Mouse (Mus musculus) heart, embryonic 11.5 days (tissue): ENCODE measurements around the gene Nptn. TPM values are rescaled to one million over a fixed set of nuclear protein-coding genes. Genes with fewer than 3 reads are reported as not detected.

Source experiments
- ATAC-seq: fragments of 200-750 bp; cut with Nextera tagmentation; replicated peaks from 2 replicates; pipeline ENCODE4 v1.8.0; 2017; ENCODE audit warnings: moderate library complexity; ENCODE audit not compliant: insufficient number of reproducible peaks, low FRiP score, low TSS enrichment
- H3K27ac ChIP-seq: fragments of 300-500 bp; sonication (generic); 2 replicates; pipeline ENCODE4 v1.5.1; 2014; ENCODE audit warnings: mild to moderate bottlenecking, low read depth, low read length
- H3K27me3 ChIP-seq: fragments of 300-500 bp; sonication (generic); 2 replicates; pipeline ENCODE4 v1.6.1; 2014; ENCODE audit warnings: mild to moderate bottlenecking, low read length, mixed read lengths; ENCODE audit not compliant: control insufficient read depth, insufficient read depth
- H3K36me3 ChIP-seq: fragments of 300-500 bp; sonication (generic); 2 replicates; pipeline ENCODE4 v1.6.1; 2014; ENCODE audit warnings: mild to moderate bottlenecking, low read length, moderate library complexity, mixed read lengths; ENCODE audit not compliant: control insufficient read depth, insufficient read depth
- H3K4me1 ChIP-seq: fragments of 300-500 bp; sonication (generic); 2 replicates; pipeline ENCODE4 v1.6.1; 2014; ENCODE audit warnings: low read length; ENCODE audit not compliant: control insufficient read depth, insufficient read depth
- H3K4me2 ChIP-seq: fragments of 300-500 bp; sonication (generic); 2 replicates; pipeline ENCODE4 v1.6.1; 2014; ENCODE audit warnings: mild to moderate bottlenecking, moderate library complexity
- H3K4me3 ChIP-seq: fragments of 300-500 bp; sonication (generic); 2 replicates; pipeline ENCODE4 v1.5.1; 2014; ENCODE audit warnings: low read depth, low read length
- H3K9ac ChIP-seq: fragments of 300-500 bp; sonication (generic); 2 replicates; pipeline ENCODE4 v1.6.1; 2014; ENCODE audit warnings: mild to moderate bottlenecking, low read depth, low read length, moderate library complexity
- H3K9me3 ChIP-seq: fragments of 300-500 bp; sonication (generic); replicated peaks from 2 replicates; pipeline ENCODE4 v1.6.1; 2016; ENCODE audit warnings: low read length; ENCODE audit not compliant: control insufficient read depth
- WGBS: fragments of 180-500 bp; shearing (Covaris S2); extraction: QIAGEN DNeasy Blood & Tissue Kit; methylation state at CpG from one replicate; pipeline ENCODE4 v1.1.7; 2014; ENCODE audit not compliant: insufficient replicate concordance; 5-methylcytosine and 5-hydroxymethylcytosine counted together
- polyA plus RNA-seq: library from polyadenylated mRNA; unstranded; fragments of >200 nt; fragmentation: Nextera tagmentation; extraction: Ambion mirVana; gene quantifications from 2 replicates; pipeline ENCODE4 v1.2.1, GENCODE M21; 2014

Nptn gene
- polyA plus RNA-seq, 1 experiment from 2014 or later: 127 TPM

DNA sequence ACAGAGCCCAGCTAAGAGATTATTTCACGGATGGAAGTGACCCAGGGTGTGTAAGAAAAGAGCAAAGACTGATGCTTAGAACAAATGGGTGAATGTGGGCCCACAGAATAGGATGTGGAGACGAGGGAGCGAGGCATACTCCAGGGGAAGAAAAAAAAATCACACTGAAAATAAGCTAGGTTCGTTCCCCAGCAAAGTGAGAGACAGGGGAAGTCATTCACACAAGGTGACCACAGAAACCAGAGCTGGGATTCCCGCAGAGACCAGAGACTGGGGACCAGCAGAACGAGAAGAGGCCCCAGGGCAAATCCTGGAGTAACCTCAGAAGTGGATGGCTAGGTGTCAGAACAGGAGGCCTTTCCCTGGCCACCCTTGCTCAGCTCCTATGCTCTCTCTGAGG, 36.6 kb upstream of the Nptn start:
- no peaks in the 10 kb centered on the region for H3K36me3 ChIP-seq
- WGBS: 52% methylated on average over 6 of the region's 6 CpGs
- H3K27ac ChIP-seq: no peak overlapping the region
- no peak overlapping the region for H3K4me3 ChIP-seq
- H3K4me1 ChIP-seq: peaks cover 17% of the 10 kb centered on the region
- H3K4me2 ChIP-seq: no peak overlapping the region
- H3K9ac ChIP-seq: no peak overlapping the region
- no peaks in the 10 kb centered on the region for H3K27me3 ChIP-seq
- H3K9me3 ChIP-seq: no peaks in the 10 kb centered on the region
- ATAC-seq: no peak

DNA sequence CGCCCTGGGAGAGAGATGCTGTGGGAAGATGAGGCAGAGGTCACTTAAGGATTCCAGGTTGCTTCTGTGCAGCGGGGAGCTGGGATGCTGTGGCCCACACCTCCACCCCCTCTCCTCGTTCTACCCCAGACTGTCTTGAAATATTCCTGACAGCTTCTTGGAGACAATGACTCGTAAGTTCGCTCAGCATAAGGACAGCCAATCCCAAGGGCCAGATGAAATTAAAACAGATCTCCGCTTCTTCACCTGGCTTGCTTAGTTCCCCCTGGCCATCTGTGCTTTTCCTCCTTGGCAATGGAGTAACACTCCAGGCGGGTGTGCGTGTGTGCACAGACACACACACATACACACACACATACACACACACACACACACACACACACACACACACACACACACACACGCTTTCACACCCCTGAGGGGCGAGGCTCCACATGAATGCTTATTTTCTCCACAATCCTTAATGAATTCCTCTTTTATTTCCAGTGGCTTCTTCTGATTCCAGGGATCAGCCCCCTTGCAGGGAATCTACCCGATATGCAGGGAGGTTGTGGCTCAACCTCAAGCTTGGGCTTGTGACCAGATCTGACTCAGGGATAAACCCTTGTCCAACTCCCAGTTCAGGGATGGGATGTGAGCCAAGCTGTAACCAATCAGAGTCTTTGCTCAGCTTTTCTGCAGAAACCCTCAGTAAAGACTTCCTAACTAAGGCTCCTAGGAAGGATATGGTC, 35.2 kb upstream of the Nptn start:
- H3K36me3 ChIP-seq: no peaks in the 10 kb centered on the region
- no peak overlapping the region for H3K9ac ChIP-seq
- no peak overlapping the region for H3K4me3 ChIP-seq
- peaks cover 11% of the 10 kb centered on the region for H3K4me1 ChIP-seq
- no peaks in the 10 kb centered on the region for H3K9me3 ChIP-seq
- no peak overlapping the region for H3K4me2 ChIP-seq
- H3K27ac ChIP-seq: no peak overlapping the region
- H3K27me3 ChIP-seq: no peaks in the 10 kb centered on the region
- WGBS: 86% methylated on average over 11 of the region's 11 CpGs
- ATAC-seq: no peak

DNA sequence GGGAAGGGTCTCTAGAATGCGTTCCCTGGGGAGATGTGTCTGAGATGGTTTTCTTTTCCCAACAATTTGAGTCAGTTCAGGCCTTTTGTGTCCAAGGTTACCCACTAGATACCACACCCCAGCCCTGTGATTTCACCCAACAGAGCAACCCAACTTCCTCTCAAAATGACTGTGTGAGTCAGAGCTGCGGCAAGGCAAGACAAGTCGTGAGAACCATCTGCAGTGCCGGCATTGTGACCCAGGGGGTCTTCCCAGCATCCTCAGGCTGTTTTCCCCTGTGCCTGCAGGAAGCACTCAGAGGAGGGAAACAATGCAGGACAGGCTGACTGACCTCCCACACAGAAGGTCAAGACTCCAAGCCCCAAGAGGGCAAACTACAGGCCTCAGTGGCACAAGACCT, 33.1 kb upstream of the Nptn start:
- WGBS: 48% methylated on average over 4 of the region's 4 CpGs
- Histone ChIP-seq H3K9me3 (no peaks in the 10 kb centered on the region), H3K4me3 (no peak overlapping the region), H3K36me3 (no peaks in the 10 kb centered on the region), H3K27me3 (no peaks in the 10 kb centered on the region), H3K9ac (no peak overlapping the region), H3K27ac (no peak overlapping the region), H3K4me2 (no peak overlapping the region), H3K4me1 (peaks cover 9% of the 10 kb centered on the region; the same call in 1 of the 2 replicates)
- no peak for ATAC-seq

GRCm38 (mm10) chr9:58549694-58550093, 32.3 kb upstream of the Nptn start:
- Histone ChIP-seq H3K27ac (no peak overlapping the region), H3K4me1 (peaks cover 14% of the 10 kb centered on the region), H3K9ac (no peak overlapping the region), H3K9me3 (no peaks in the 10 kb centered on the region), H3K4me2 (no peak overlapping the region), H3K36me3 (no peaks in the 10 kb centered on the region), H3K4me3 (no peak overlapping the region), H3K27me3 (no peaks in the 10 kb centered on the region)
- WGBS: 79% methylated on average over 3 of the region's 3 CpGs
- no peak for ATAC-seq

DNA sequence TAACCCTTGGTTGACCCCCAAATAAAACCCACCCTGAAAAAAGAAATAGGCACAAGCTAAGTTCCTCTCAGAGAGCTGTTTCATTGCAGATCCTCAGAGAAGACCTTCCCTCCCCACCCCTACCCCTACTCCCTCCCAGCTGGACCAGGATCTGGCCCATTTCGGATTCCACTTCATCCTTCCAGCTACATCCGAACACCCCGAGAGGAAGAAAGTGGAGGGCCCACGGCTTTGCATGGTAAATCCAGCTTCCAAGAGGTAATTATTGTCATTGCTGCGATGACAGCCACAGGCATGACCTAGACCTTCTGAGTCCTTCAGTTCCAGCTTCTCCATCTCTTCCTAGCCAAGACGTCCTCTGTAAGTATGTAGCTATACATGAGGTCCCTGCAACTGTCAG, 31.1 kb upstream of the Nptn start:
- no peak overlapping the region for H3K4me2 ChIP-seq
- no peak for ATAC-seq
- H3K4me1 ChIP-seq: peaks cover 14% of the 10 kb centered on the region
- 85% methylated on average over 6 of the region's 6 CpGs for WGBS
- H3K27ac ChIP-seq: no peak overlapping the region
- H3K27me3 ChIP-seq: no peaks in the 10 kb centered on the region
- H3K9me3 ChIP-seq: no peaks in the 10 kb centered on the region
- no peak overlapping the region for H3K4me3 ChIP-seq
- no peaks in the 10 kb centered on the region for H3K36me3 ChIP-seq
- H3K9ac ChIP-seq: no peak overlapping the region

DNA sequence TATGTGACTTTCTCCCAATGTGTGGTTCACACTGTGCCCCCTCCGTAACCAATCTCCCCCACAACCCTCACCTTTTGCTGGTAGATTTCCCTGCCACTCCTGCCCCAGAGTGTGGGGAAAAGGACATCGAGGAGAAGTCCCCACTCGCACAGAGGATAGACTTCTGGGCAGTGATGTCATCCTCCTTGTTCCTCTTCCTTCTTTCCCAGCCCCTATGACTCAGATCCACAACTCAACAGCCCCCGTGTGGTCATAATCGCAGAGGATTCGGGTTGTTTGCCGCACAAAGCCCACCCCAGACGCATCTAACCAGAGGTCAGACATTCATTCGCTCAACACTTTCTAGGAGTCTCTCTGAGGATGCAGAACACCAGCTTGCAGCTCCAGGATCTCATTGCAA, 30.0 kb upstream of the Nptn start:
- H3K27ac ChIP-seq: no peak overlapping the region
- no peaks in the 10 kb centered on the region for H3K36me3 ChIP-seq
- H3K4me3 ChIP-seq: no peak overlapping the region
- H3K9me3 ChIP-seq: no peaks in the 10 kb centered on the region
- H3K4me1 ChIP-seq: peaks cover 17% of the 10 kb centered on the region
- no peak for ATAC-seq
- H3K27me3 ChIP-seq: no peaks in the 10 kb centered on the region
- no peak overlapping the region for H3K9ac ChIP-seq
- 68% methylated on average over 9 of the region's 9 CpGs for WGBS
- no peak overlapping the region for H3K4me2 ChIP-seq

GRCm38 (mm10) chr9:58554056-58554907, 27.8 kb upstream of the Nptn start:
- peak overlapping the region; percentile 86 for H3K4me3 ChIP-seq
- no peaks in the 10 kb centered on the region for H3K36me3 ChIP-seq
- H3K4me1 ChIP-seq: peaks cover 11% of the 10 kb centered on the region; the same call in 1 of the 2 replicates
- 14% methylated on average over 23 of the region's 23 CpGs for WGBS
- no peaks in the 10 kb centered on the region for H3K9me3 ChIP-seq
- ATAC-seq: 0 out of 2 replicates have a peak, but pooled peaks have one; percentile 10
- H3K9ac ChIP-seq: peak overlapping the region; percentile 96
- H3K27me3 ChIP-seq: no peaks in the 10 kb centered on the region
- H3K4me2 ChIP-seq: peak overlapping the region; percentile 92
- H3K27ac ChIP-seq: peak overlapping the region; percentile 93

- Histone ChIP-seq H3K27me3 (no peaks in the 10 kb centered on the region), H3K4me1 (peaks cover 14% of the 10 kb centered on the region), H3K9ac (peak within 1 kb of the TSS; percentile 96), H3K4me2 (peak within 1 kb of the TSS; percentile 92), H3K27ac (peak within 1 kb of the TSS; percentile 93), H3K4me3 (peak within 1 kb of the TSS; percentile 86), H3K36me3 (no peaks in the 10 kb centered on the region), H3K9me3 (no peaks in the 10 kb centered on the region)
- ATAC-seq: peak; percentile 67
- WGBS: under 1% methylated on average over 51 of the region's 68 CpGs
Measured at GRCm38 (mm10) chr9:58554908-58555684, 26.9 kb upstream of the Nptn start, which contains the start of gene Cd276. Gene Cd276, minus strand, starts transcription at chr9:58555437.
